Mouse (Mus musculus): ENCODE data around the gene Chst11. TPM values are rescaled to one million over a fixed set of nuclear protein-coding genes. Genes with fewer than 3 reads are reported as not detected.

Gene Chst11
- total RNA-seq, 2 experiments from 2014 or later, result 53.7 to 54.5 TPM

- DNase-seq, result peak; percentile 47 to 64
Observed at GRCm38 (mm10) chr10:83219729-83220128, 234.4 kb downstream of the Chst11 start.

GRCm38 (mm10) chr10:83220217-83220616, 234.9 kb downstream of the Chst11 start:
- no peak for DNase-seq

- DNase-seq, result no peak
Observed at GRCm38 (mm10) chr10:83220847-83221246, 235.5 kb downstream of the Chst11 start.

- no peak for DNase-seq
Observed at GRCm38 (mm10) chr10:83224999-83225398, 239.7 kb downstream of the Chst11 start.

GRCm38 (mm10) chr10:83228626-83229025, 243.3 kb downstream of the Chst11 start:
- no peak for DNase-seq

GRCm38 (mm10) chr10:83233967-83234366, 248.7 kb downstream of the Chst11 start:
- DNase-seq, result no peak

GRCm38 (mm10) chr10:83234391-83234790, 249.1 kb downstream of the Chst11 start:
- DNase-seq, result no peak

- no peak for DNase-seq
Observed at GRCm38 (mm10) chr10:83242106-83242686, 256.9 kb downstream of the Chst11 start.

GRCm38 (mm10) chr10:83244131-83244530, 258.8 kb downstream of the Chst11 start:
- no peak for DNase-seq

Other genes with a start within 250 kb of the Chst11 start
- 10 to 100 TPM; 64.4 to 66.8 TPM for gene Nfyb, start 221.4 kb upstream of the Chst11 start, total RNA-seq (2021)
- 10 to 100 TPM; 49.0 to 53.9 TPM for gene Txnrd1, start 151.5 kb upstream of the Chst11 start, total RNA-seq (2021)
- 1 to 10 TPM; 1.5 to 1.9 TPM for gene Eid3, start 118.9 kb upstream of the Chst11 start, total RNA-seq (2021)